Mouse (Mus musculus): ENCODE measurements at regions not wholly inside any gene's neighbourhood (a gene's known extent, or its start where the extent isn't known, plus 50 kb on each side); places are given as distances from the start of the nearest gene placed in this dataset.

DNA sequence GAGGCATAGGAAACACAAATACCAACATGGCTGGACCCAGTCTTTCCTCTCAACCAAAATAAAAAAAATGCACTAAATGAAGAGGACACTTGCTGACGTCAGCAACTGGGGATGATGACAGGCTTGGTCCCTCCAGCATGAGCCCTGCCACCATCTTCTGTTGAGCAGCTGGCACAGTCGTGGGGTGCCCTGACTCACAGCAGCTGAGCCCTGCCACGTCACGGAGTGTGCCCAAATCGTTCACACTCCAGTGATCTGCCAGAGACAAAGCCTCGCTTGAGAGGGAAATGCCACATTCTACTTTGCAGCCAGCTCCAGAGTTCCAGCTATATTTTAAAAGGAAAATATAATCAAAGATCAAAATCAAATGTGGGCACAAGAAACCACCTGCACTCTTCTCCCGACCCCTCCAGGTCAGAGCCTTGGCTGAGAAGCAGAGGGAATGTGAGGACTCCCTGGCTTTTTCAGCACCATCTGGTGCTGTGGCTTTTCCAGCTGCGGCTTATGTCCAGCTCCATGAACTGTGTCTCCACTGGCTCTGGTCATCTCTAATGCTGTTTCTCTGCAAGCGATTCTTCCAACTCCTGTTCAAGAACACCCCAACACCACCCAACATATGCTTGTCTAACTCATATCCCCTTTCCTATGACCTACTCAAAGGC lies 371.0 kb upstream of the Gm21798 start:
- TF ChIP-seq CTCF (IDR thresholded peaks at IDR 0.05; ENCODE audit: borderline replicate concordance, extremely low read depth, insufficient read depth, insufficient read length), result no peak
- no peak for TF ChIP-seq POLR2A (IDR thresholded peaks at IDR 0.05; ENCODE audit: borderline replicate concordance, extremely low read depth, insufficient read depth, insufficient read length, poor library complexity, severe bottlenecking)

Data from brain, embryonic 14.5 days (tissue).